Mouse (Mus musculus): ENCODE measurements around the gene Sv2b.

- TF ChIP-seq CTCF (IDR thresholded peaks at IDR 0.05; ENCODE audit: control insufficient read depth, insufficient read depth, insufficient replicate concordance, low read depth, low read length): no peak
- no peak for TF ChIP-seq POLR2A (IDR thresholded peaks at IDR 0.05; ENCODE audit: control insufficient read depth, low read depth, low read length)
Measured at GRCm38 (mm10) chr7:75305901-75306465, 3.1 kb downstream of the Sv2b start.
